Mouse (Mus musculus) ES-E14 (cell line): Measurements from ENCODE around the gene Ccpg1os. TPM values are rescaled to one million over a fixed set of nuclear protein-coding genes. Genes with fewer than 3 reads are reported as not detected.

Source experiments
- DNase-seq: peaks from one replicate; pipeline ENCODE4 v3.0.0-alpha.2; 2013; ENCODE audit warnings: low read depth, low spot score
- H3K27ac ChIP-seq: 2 replicates; pipeline ENCODE4 v1.5.1; 2012; ENCODE audit warnings: low read depth, mild to moderate bottlenecking, low read length, moderate library complexity, mixed read lengths; ENCODE audit not compliant: poor library complexity, insufficient read depth, severe bottlenecking
- H3K36me3 ChIP-seq: 2 replicates; pipeline ENCODE4 v1.6.1; 2012; ENCODE audit warnings: mild to moderate bottlenecking, low read length, moderate library complexity, mixed read lengths; ENCODE audit not compliant: control insufficient read depth, poor library complexity, insufficient read depth, severe bottlenecking
- H3K4me1 ChIP-seq, 2 experiments: fragments of 150-350 bp in 1 of 2; sonication (generic) in 1 of 2; 2 replicates each; pipeline ENCODE4 v1.6.1; 2012; ENCODE audit warnings: low read length in 2 of 2, mild to moderate bottlenecking in 1 of 2, mixed read lengths in 1 of 2; ENCODE audit not compliant: control insufficient read depth in 2 of 2, insufficient read depth in 2 of 2, poor library complexity in 1 of 2
- H3K4me3 ChIP-seq, 2 experiments: fragments of 150-350 bp in 1 of 2; sonication (generic) in 1 of 2; 2 replicates each; pipeline ENCODE4 v1.5.1; 2012; ENCODE audit warnings: low read length in 2 of 2, low read depth in 1 of 2, mild to moderate bottlenecking in 1 of 2, mixed read lengths in 1 of 2; ENCODE audit not compliant: insufficient read depth in 1 of 2, poor library complexity in 1 of 2, severe bottlenecking in 1 of 2
- H3K9ac ChIP-seq: 2 replicates; pipeline ENCODE4 v1.6.1; 2012; ENCODE audit warnings: low read depth, mild to moderate bottlenecking, low read length, mixed read lengths; ENCODE audit not compliant: poor library complexity, insufficient read depth, severe bottlenecking
- H3K9me3 ChIP-seq: fragments of 150-350 bp; sonication (generic); 2 replicates; pipeline ENCODE4 v1.6.1; 2012; ENCODE audit warnings: low read depth, mild to moderate bottlenecking, low read length; ENCODE audit not compliant: control insufficient read depth, insufficient read depth
- CHD2 ChIP-seq: IDR thresholded peaks from 2 replicates; pipeline ENCODE4 v1.6.1; 2014; ENCODE audit warnings: mild to moderate bottlenecking, low read depth, low read length, inconsistent platforms
- HCFC1 ChIP-seq: IDR thresholded peaks from 2 replicates; pipeline ENCODE4 v1.6.1; 2012; ENCODE audit warnings: low read length, inconsistent platforms, borderline replicate concordance; ENCODE audit not compliant: insufficient read depth
- MAFK ChIP-seq: IDR thresholded peaks from 2 replicates; pipeline ENCODE4 v1.6.1; 2014; ENCODE audit warnings: mild to moderate bottlenecking, low read depth, low read length, inconsistent platforms; ENCODE audit not compliant: insufficient read depth
- ZC3H11A ChIP-seq: IDR thresholded peaks from 2 replicates; pipeline ENCODE4 v1.6.1; 2012; ENCODE audit warnings: low read depth, mild to moderate bottlenecking, inconsistent platforms, low read length, borderline replicate concordance
- ZNF384 ChIP-seq: IDR thresholded peaks from 2 replicates; pipeline ENCODE4 v1.6.1; 2012; ENCODE audit warnings: low read depth, low read length, inconsistent platforms
- in situ Hi-C, 2 experiments: fragments of 600-800 bp; cut with MboI; formaldehyde crosslinking; loops; one replicate each; pipeline ENCODE4 v1.15.1; 2025; ENCODE audit warnings: low sequenced_read_pairs in 2 of 2, inconsistent platforms in 1 of 2; ENCODE audit not compliant: unreplicated experiment in 2 of 2
- total RNA-seq: library from RNA; depleted of rRNA; stranded (reverse); fragments of 300-350 nt; gene quantifications from 2 replicates; pipeline ENCODE4 v1.2.3, GENCODE M21; 2012

The Ccpg1os gene
- total RNA-seq, 1 experiment = 7.1 TPM

DNA sequence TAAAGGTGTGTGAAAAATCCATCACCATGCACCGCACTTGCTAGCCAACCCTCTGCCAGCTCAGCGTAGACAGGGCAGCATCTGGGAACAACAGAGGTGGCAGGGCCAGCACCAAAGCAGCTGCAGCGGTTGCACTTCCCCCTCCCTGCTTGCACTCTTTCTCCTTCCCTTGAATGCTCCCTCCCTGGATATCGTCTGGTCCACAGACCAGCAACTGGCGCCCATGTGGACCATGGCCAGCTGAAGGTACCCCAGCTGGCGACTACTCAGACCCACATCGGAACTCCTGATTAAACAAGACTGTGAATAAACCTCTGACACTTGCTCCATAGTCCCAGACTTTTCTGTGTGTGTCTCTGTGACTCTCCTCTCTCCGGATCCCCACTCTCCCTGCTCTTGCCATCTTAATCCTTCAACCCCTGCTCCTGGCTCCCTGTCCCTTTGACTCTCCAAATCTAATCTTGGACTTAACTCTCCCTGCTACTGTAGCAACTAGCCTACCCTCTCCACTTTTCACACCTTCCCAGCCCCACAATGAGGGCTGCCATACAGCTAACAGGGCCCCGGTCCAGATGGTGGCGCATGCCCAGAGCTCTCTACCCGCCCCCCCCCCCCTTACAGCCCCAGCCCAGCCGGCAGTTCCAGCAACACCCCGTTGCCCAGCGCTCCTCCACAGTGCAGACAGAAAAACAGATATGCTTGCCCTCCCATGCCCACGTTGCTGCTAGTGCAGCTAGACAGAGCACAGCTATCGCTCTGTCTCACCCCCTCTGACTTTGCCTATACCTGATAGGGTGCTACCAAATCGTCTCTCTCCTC lies 40.8 kb upstream of the Ccpg1os start:
- in situ Hi-C loops = no loop called here
- Histone ChIP-seq H3K4me3 (peak overlapping the region; percentile 56 to 62), H3K27ac (peak overlapping the region; percentile 8; the same call in 1 of the 2 replicates), H3K36me3 (peaks cover 6% of the 10 kb centered on the region; the same call in 1 of the 2 replicates), H3K4me1 (peaks cover 0 to 4% of the 10 kb centered on the region in 2 experiments; a peak in 1 of 4 replicates), H3K9me3 (no peaks in the 10 kb centered on the region), H3K9ac (peak overlapping the region; percentile 67)
- no peak for TF ChIP-seq CHD2
- no peak for TF ChIP-seq ZC3H11A
- no peak for TF ChIP-seq ZNF384
- TF ChIP-seq HCFC1 = no peak
- no peak for TF ChIP-seq MAFK
- no peak for DNase-seq

DNA sequence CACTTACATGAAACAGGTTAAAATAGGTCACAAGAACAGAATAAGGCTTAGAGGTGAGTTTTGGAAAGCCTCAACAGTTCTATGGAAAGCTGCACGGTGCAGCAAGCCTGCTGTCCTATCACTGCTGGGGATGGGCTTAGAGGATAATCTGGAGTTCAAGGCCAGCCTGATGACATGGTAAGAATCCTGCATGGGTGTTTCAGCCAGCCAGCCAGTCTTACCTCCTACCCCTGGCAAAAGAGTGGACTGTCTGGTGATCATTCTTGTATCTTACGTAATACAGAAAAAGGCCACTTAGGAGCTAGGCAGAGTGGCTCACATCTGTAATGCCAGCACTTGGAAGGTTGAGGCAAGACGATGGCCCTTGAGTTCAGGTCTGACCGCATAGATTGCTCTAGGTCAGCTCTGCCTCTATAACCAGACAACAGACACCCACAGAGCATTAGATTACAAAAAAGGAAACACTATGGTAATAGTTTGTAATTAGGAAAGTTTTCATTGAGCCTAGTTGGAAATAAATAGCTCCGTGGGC lies 35.5 kb upstream of the Ccpg1os start:
- Histone ChIP-seq H3K9me3 (no peaks in the 10 kb centered on the region), H3K9ac (no peak overlapping the region), H3K4me3 (no peak overlapping the region), H3K36me3 (peaks cover 36% of the 10 kb centered on the region), H3K4me1 (peaks cover 0 to 4% of the 10 kb centered on the region in 2 experiments; a peak in 2 of 4 replicates), H3K27ac (no peak overlapping the region)
- TF ChIP-seq MAFK = no peak
- no peak for TF ChIP-seq CHD2
- TF ChIP-seq ZNF384 = no peak
- TF ChIP-seq HCFC1 = no peak
- TF ChIP-seq ZC3H11A = no peak
- in situ Hi-C loops = no loop called here
- DNase-seq = no peak

GRCm38 (mm10) chr9:73019841-73020240 lies 34.7 kb upstream of the Ccpg1os start:
- H3K9me3 ChIP-seq = no peaks in the 10 kb centered on the region
- TF ChIP-seq MAFK (no peak), ZC3H11A (no peak), CHD2 (no peak), HCFC1 (no peak), ZNF384 (no peak)
- peaks cover 0 to 4% of the 10 kb centered on the region in 2 experiments; a peak in 1 of 4 replicates for H3K4me1 ChIP-seq
- DNase-seq = no peak
- no peak overlapping the region for H3K27ac ChIP-seq
- H3K36me3 ChIP-seq = peaks cover 38% of the 10 kb centered on the region
- in situ Hi-C loops = no loop called here
- H3K9ac ChIP-seq = no peak overlapping the region
- H3K4me3 ChIP-seq = no peak overlapping the region

DNA sequence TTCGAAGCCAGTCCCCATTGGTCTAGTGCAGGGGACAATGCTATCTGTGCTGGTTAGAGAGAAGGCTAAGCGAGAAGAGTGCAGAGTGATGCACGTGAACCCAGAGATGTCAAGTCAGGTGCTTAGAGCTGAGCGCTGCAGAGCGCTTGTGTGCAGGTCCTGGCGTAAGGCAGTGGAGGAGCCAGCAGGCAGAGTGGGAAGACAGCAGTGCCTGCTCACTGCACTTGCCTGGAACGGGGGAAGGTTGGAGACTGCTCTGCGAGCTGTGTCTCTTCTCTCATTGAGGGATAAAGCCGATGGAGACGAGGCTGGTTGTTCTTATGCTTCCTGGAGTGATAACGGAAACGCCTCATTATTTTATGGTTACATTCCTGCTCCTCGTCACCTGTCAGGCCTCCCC lies 29.5 kb upstream of the Ccpg1os start:
- no peaks in the 10 kb centered on the region for H3K9me3 ChIP-seq
- no peak overlapping the region for H3K9ac ChIP-seq
- H3K4me3 ChIP-seq = no peak overlapping the region
- DNase-seq = no peak
- peaks cover 32% of the 10 kb centered on the region for H3K36me3 ChIP-seq
- H3K27ac ChIP-seq = no peak overlapping the region; the same call in 1 of the 2 replicates
- no peak for TF ChIP-seq MAFK
- no peak for TF ChIP-seq ZC3H11A
- no peak for TF ChIP-seq HCFC1
- TF ChIP-seq CHD2 = no peak
- TF ChIP-seq ZNF384 = no peak
- in situ Hi-C loops = no loop called here
- peaks cover 0 to 2% of the 10 kb centered on the region in 2 experiments; a peak in 1 of 4 replicates for H3K4me1 ChIP-seq
